Mouse (Mus musculus) frontal cortex, postnatal 25 days (tissue): ENCODE measurements around the gene Golga5.

Experiments
- DNase-seq, 2 experiments: peaks; one replicate each; pipeline ENCODE4 v3.0.0; 2022; ENCODE audit warnings: low spot score in 2 of 2

Gene Golga5

GRCm38 (mm10) chr12:102511363-102511762 lies 42.4 kb downstream of the Golga5 start:
- DNase-seq = no peak

- no peak for DNase-seq
Measured at GRCm38 (mm10) chr12:102514151-102514550, 45.2 kb downstream of the Golga5 start.

GRCm38 (mm10) chr12:102514751-102515150 lies 45.8 kb downstream of the Golga5 start:
- DNase-seq = no peak

- DNase-seq = no peak
Measured at GRCm38 (mm10) chr12:102516151-102516550, 47.2 kb downstream of the Golga5 start.

GRCm38 (mm10) chr12:102517647-102518046 lies 48.7 kb downstream of the Golga5 start:
- DNase-seq = no peak

GRCm38 (mm10) chr12:102519929-102520720 lies 51.2 kb downstream of the Golga5 start:
- no peak for DNase-seq

- no peak for DNase-seq
Measured at GRCm38 (mm10) chr12:102521777-102522319, 52.9 kb downstream of the Golga5 start.

- no peak for DNase-seq
Measured at GRCm38 (mm10) chr12:102524216-102524615, 55.3 kb downstream of the Golga5 start.

GRCm38 (mm10) chr12:102524760-102525159 lies 55.8 kb downstream of the Golga5 start:
- no peak for DNase-seq

- DNase-seq = no peak
Measured at GRCm38 (mm10) chr12:102527989-102528388, 59.1 kb downstream of the Golga5 start.

- DNase-seq = no peak
Measured at GRCm38 (mm10) chr12:102535796-102536195, 66.9 kb downstream of the Golga5 start.

- no peak for DNase-seq
Measured at GRCm38 (mm10) chr12:102540278-102540677, 71.3 kb downstream of the Golga5 start.

- no peak for DNase-seq
Measured at GRCm38 (mm10) chr12:102541168-102541567, 72.2 kb downstream of the Golga5 start.

GRCm38 (mm10) chr12:102545122-102545521 lies 76.2 kb downstream of the Golga5 start:
- DNase-seq = no peak
